Mouse (Mus musculus): ENCODE measurements around the gene Ggnbp2.
"Not testable (repeated sequence)": the region's sequence is repeated elsewhere in the genome, so short reads cannot be mapped to it uniquely, and the experiment has no call there.

Ggnbp2 gene

DNA sequence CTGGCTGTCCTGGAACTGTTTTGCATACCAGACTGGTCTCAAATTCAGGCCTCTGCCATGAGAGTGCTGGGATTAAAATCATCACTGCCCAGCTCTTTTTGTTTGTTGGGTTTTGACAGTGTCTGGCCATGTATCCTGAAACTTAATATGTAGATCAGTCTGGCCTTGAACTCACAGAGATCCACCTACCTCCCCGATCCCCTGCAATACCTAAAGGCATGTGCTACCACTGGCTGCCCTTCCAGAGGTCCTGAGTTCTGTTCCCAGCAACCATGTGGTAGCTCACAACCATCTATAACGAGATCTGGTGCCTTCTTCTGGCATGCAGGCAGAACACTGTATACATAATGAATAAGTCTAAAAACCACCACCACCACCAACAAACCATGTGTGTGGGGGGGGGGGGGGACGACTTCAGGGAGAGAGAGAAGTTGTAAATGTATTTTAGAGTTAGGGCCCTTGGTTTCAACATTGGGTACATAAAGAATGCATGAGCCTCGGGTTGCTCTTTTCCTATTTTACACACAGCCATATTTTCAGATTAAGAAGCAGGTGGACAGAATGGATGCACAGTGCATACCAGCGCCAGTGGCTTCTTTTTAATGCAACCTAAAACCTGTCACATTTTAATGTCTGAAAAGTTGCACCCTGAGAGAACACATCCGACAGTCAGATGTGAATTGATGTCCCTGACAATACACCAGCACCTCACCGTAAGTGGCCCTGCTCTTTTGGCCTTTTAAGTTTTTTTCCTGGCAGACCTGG lies 8.6 kb upstream of the Ggnbp2 start:
- DNase-seq (ENCODE audit: low spot score): no peak

DNA sequence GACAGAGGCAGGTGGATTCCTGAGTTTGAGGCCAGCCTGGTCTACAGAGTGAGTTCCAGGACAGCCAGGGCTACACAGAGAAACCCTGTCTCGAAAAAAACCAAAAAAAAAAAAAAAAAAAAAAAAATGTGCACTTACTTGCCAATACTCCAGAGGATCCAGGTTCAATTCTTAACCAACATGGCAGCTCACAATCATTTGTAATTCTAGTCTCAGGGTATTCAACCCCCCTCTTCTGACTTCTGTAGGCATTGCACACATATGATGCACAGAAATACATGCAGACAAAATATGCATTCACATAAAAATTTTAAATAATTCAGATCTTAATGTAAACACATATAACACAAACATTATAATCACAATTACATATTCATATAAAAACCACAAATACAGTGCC lies 5.4 kb upstream of the Ggnbp2 start:
- DNase-seq (ENCODE audit: low spot score): not testable (repeated sequence)

GRCm38 (mm10) chr11:84873042-84873833 lies 2.6 kb upstream of the Ggnbp2 start:
- DNase-seq (ENCODE audit: low spot score): no peak

GRCm38 (mm10) chr11:84871548-84872069 lies 992 bp upstream of the Ggnbp2 start:
- DNase-seq (ENCODE audit: low spot score): no peak

GRCm38 (mm10) chr11:84871046-84871445 lies 429 bp upstream of the Ggnbp2 start:
- DNase-seq (ENCODE audit: low spot score): no peak

- DNase-seq (ENCODE audit: low spot score): peak; percentile 90
Measured at GRCm38 (mm10) chr11:84869537-84870232, 932 bp downstream of the Ggnbp2 start.

DNA sequence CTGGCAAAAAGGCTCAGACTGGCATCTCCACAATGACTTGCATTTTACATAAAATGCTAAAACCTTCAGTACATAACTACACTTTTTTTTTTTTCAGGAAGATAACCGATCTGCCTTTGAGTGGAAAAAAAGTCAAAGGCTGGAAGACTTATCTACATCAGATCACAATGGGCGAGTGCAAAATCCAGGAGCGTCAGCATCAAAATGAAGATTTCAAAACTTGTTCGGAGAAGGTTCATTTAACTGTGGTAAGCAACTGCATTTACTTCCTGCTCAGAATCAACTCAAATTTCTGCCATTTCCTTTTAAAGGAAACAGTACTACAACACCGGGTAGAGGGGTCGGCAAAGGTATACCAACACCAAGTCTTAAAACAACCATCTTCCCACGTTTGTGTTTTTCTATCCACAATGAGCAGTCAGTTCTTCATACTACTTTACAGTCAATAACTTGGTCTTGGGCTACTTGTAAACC lies 1.8 kb downstream of the Ggnbp2 start:
- no peak for DNase-seq (ENCODE audit: low spot score)

DNA sequence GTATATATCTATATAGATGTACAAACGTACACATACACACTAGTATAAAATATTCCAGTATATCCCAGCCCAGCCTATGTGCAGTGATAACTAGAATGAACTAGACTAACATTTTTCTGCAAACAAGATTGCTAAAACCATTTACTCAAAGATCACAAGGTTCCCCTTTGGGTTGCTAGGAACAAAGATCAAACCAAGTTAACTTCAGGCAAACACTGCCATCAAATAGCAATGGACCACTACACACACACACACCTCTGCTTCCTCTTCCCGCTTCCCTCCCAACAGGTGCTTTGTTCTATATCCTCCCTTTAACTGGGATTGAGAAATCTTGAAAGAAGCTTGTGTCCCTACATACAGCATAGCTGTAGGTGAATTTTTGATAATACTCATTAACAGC lies 3.0 kb downstream of the Ggnbp2 start:
- no peak for DNase-seq (ENCODE audit: low spot score)

- no peak for DNase-seq (ENCODE audit: low spot score)
Measured at GRCm38 (mm10) chr11:84865268-84865667, 5.3 kb downstream of the Ggnbp2 start.

DNA sequence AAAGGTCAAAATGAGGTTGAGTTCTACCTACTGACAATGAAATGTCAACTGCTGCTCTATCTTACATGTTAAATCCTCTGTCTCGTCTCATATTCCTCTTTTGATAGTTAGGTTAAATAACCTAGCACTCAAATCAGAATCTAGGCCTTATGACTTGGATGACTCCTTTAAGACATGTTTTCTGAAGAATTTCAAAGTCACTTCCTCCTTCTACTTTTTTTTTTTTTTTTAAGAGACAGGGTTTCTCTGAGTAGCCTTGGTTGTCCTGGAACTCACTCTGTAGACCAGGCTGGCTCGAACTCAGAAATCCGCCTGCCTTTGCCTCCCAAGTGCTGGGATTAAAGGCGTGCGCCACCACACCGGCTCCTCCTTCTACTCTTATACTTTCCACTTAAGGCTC lies 15.3 kb downstream of the Ggnbp2 start:
- no peak for DNase-seq (ENCODE audit: low spot score)

DNA sequence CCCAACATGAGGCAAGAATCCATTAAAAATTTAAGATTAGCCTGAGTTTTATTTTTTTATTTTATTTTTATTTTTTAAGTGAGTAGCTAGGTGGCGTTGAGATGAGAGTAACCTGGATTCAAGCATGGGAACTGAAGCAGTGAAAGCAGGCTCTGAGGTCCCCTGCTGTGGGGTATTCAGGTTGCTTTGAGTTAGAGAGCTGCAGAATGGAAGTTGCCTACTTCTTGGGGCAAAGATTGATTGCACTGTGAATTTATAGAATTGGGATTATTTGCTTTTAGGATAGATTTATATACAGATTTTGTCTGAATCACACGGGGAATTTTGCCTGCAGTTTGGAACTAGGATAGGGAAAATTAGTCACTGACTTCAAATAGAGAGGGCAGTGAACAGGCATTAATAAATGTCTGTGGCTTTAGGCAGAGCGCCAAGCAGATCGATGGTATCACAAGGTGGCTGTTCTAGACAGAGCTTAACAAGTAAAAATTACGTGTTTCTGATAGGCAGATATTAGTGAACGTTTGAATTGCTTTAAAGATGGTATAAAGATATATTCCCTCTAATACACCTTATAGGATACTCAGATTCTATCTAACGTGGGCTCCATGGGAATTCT lies 23.0 kb downstream of the Ggnbp2 start:
- DNase-seq (ENCODE audit: low spot score): no peak

- DNase-seq (ENCODE audit: low spot score): no peak
Measured at GRCm38 (mm10) chr11:84846741-84847474, 23.7 kb downstream of the Ggnbp2 start.

DNA sequence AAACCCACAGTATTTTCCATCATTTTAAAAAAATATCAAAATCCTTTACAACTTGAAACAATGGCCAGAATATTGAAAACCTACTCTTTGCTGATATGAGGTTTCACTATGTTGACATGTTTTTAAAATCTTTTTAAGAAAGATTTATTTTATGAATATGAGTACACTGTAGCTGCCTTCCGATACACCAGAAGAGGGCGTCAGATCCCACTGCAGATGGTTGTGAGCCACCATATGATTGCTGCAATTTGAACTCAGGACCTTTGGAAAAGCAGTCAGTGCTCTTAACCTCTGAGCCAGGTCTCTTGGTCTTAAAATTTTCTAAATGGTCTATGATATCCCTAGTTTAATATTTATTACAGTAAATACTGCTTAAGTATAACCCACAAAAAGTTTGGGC lies 31.3 kb downstream of the Ggnbp2 start:
- no peak for DNase-seq (ENCODE audit: low spot score)

GRCm38 (mm10) chr11:84829495-84829894 lies 41.1 kb downstream of the Ggnbp2 start:
- DNase-seq (ENCODE audit: low spot score): not testable (repeated sequence)

DNA sequence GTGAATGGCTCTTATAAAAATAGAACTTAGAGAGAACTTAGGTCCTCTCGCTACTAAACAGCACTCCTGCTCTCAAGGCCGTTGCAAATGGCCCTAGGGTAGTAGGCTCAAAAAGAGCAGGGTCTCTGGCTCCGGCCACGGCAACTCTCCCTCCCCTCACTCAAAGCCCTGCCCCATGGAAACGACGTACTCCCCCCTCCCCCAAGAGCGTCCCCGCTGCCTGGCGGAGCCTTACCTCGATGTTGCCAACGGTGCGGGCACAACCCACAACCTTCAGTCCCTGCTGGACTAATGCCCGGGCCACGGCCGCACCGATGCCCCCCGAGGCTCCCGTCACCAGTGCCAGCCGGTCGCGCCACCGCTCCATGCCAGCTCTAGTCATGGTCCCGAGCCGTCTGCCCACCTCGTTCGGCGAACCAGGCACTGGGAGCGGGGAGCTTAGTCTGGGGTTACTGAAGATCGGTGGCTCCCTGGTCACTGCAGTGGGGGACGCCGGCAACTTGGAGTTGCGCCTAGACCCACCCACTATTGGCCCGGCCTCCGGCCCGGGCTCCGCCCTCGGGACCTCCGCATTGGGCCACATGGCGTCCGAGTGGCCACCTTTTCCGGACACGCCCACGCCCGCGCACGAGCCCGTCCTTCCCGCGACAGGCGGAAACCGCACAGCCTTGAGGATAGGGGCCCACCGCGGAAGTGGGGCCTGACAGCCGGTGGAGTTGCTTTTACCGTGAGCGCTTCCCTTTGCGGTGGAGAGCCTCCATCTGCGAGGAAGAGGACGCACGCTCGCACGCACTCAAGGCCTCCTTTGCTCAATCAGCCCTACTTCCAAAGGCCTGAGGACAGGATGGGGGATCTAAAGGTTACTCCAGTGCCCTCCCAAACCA lies 41.9 kb downstream of the Ggnbp2 start, which contains the start of gene Dhrs11:
Dhrs11 (minus strand) TSS at position 479 of the 884 bp plus-strand sequence.
- DNase-seq (ENCODE audit: low spot score): peak; percentile 90

GRCm38 (mm10) chr11:84827901-84828503 lies 42.6 kb downstream of the Ggnbp2 start:
- DNase-seq (ENCODE audit: low spot score): no peak

GRCm38 (mm10) chr11:84827492-84827891 lies 43.1 kb downstream of the Ggnbp2 start:
- no peak for DNase-seq (ENCODE audit: low spot score)

GRCm38 (mm10) chr11:84826185-84826584 lies 44.4 kb downstream of the Ggnbp2 start:
- no peak for DNase-seq (ENCODE audit: low spot score)

GRCm38 (mm10) chr11:84825261-84825807 lies 45.3 kb downstream of the Ggnbp2 start:
- no peak for DNase-seq (ENCODE audit: low spot score)
